Mouse (Mus musculus): ENCODE measurements around the gene Mat2b.

Mat2b gene

DNA sequence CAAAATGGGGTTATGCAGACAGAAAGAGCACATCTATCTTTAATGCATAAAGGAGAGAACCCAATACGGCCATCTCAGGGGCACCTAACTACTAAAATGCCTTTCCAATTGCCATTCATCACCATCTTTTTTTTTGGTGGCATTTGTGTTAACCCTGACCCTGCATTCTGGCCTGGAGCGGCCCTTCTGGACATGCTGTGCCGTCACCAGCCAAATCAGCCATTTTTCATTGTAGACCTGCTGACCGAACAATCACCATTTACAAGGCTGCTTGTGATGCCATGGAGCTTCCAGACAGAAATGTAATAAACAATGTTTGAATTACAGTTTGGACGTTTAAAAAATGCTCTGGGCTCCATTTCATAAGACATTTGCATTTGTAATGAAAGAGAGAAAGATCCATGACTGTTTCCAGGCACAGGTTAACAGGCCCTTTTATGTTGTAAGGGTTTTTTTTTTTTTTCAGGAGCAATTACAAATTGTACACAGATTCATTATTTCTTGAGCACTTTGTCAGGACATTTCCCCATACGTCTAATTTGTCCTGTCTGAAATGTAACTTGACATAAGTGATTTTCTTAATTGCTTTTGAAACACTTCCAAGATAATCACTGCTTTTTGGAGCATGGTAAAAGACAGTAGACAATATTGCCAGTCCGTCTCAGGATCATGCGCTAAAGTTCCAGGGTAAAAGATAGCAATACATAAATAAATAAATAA is 45.1 kb downstream of the Mat2b start:
- no peak for DNase-seq (ENCODE audit: low spot score)

DNA sequence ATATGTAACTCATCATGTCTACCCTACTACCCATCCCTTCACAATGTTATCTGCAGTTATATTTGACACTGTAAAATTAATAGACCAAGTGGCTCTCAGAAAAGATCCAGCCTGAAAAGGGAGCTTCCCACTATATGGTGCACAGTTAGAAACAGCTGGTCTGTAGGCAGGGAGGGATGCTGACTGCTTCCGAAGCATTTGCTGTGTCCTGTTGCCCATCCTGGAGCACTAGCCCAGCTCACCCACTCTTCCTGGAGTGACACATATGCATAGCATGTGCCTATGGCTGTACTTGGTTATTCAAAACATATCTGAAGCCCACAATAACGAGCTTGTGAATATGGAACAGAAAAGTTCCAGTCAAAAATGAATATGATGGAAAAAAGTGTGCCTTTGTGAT is 47.8 kb downstream of the Mat2b start:
- no peak for DNase-seq (ENCODE audit: low spot score)
